Mouse (Mus musculus): ENCODE data around the gene Syn2. TPM values are rescaled to one million over a fixed set of nuclear protein-coding genes. Genes with fewer than 3 reads are reported as not detected.

The Syn2 gene
- polyA plus RNA-seq (2017; shearing (Covaris generic)) = not detected

GRCm38 (mm10) chr6:115134501-115135331, at the start of gene Syn2:
Gene Syn2 (plus strand): TSS chr6:115134902.

DNA sequence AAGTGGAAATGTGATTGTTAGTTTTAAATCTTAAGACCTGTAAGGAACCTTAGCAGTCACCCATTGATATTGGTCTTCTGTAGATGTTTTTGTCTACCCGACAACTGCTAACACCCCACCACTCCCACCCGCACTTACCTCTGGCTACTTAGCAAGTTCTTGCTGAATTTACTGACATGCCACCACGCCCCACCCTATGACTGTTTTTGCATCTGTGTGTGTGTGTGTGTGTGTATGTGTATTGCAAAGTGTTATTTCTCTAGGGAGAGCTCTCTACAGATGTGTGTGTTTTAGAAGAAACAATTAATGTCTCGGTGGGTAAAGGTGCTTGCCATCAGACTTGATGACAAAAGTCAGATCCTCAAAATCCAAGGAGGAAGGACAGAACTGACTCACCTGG, 92.3 kb downstream of the Syn2 start, which contains the start of gene Gm17482:
Gene Gm17482, plus strand, starts transcription at position 301 of the 400 bp plus-strand sequence.

DNA sequence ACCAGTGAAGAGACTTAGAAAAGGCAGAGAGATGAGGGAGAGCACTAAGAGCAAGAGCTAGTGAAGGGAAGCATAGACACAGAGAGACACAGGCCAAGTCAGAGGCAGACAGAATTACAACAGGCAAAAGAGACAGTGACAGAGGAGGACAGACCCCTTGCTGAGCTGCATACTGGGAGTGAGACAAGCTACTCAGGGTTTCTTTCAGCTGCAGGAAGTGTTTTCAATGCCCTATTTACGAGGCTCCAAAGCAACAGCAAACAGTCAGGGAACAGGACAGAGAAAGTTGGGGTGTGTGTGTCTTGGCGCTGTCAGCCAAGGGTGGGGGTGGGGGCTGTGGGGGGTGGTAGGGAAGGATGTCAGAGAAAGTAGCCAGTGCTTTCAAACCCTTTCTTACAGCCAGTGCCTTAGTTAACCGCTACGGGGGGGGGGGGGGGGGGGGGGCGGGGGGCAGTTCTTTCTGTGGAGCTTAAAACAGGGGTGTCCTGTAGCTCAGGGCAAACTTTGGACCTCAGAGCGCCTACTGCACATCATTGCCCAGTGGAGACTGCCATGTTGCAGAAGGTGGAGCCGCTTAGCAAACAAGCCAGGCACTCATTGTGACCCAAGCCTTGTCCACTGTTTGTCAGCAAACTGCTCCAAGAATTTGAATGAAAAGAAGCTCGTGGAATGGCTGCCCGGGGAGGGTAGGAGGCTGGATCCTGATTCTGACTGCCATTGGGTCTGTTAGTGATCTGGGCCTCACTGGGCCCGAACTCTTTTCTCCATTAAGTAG, 117.6 kb downstream of the Syn2 start, which contains the start of gene Timp4:
Gene Timp4, minus strand, starts transcription at position 107 of the 775 bp plus-strand sequence.

Other genes starting within 250 kb of the Syn2 start
- gene Vgll4, start 164.9 kb upstream of the Syn2 start, polyA plus RNA-seq (2017; shearing (Covaris generic)) = 133 TPM
- gene Tamm41, start 97.0 kb upstream of the Syn2 start, polyA plus RNA-seq (2017; shearing (Covaris generic)) = 31.0 TPM
- gene Gm17482, start 92.4 kb downstream of the Syn2 start, polyA plus RNA-seq (2017; shearing (Covaris generic)) = not detected
- gene Timp4, start 117.3 kb downstream of the Syn2 start, polyA plus RNA-seq (2017; shearing (Covaris generic)) = not detected
- 0.67 TPM for gene Pparg, start 226.0 kb downstream of the Syn2 start, polyA plus RNA-seq (2017; shearing (Covaris generic))